Mouse (Mus musculus) E14TG2a.4 (cell line): ENCODE measurements around the gene Cd300ld3.

Source experiments
- CTCF ChIP-seq: conservative IDR thresholded peaks from 2 replicates; pipeline ENCODE4 v1.5.1; 2014; ENCODE audit warnings: low read length
- POU5F1 ChIP-seq: IDR thresholded peaks from 2 replicates; pipeline ENCODE4 v1.6.1; 2014; ENCODE audit warnings: low read length, borderline replicate concordance

GRCm38 (mm10) chr11:115054537-115054936 is 6.3 kb upstream of the Cd300ld3 start:
- TF ChIP-seq CTCF, result no peak
- TF ChIP-seq POU5F1, result no peak
